Mouse (Mus musculus) C2C12 (cell line): ENCODE results near the gene Gm1113. TPM values are rescaled to one million over a fixed set of nuclear protein-coding genes. Genes with fewer than 3 reads are reported as not detected.
A peak's percentile ranks its signal among the peaks of the same experiment; 100 is the strongest.

Experiments
- H3K27me3 ChIP-seq: one replicate; pipeline ENCODE4 v1.6.1; 2011; ENCODE audit not compliant: control insufficient read depth, insufficient read depth, insufficient read length
- H3K36me3 ChIP-seq: one replicate; pipeline ENCODE4 v1.6.1; 2011; ENCODE audit not compliant: control insufficient read depth, insufficient read depth
- H3K4me3 ChIP-seq: one replicate; pipeline ENCODE4 v1.5.1; 2011; ENCODE audit warnings: mild to moderate bottlenecking, control low read depth; ENCODE audit not compliant: poor library complexity, insufficient read depth, severe bottlenecking
- H3K79me2 ChIP-seq: one replicate; pipeline ENCODE4 v1.6.1; 2011; ENCODE audit not compliant: control insufficient read depth, insufficient read depth
- H3K79me3 ChIP-seq: one replicate; pipeline ENCODE4 v1.6.1; 2011; ENCODE audit warnings: low read depth, control low read depth
- H3ac ChIP-seq: one replicate; pipeline ENCODE3; 2011; ENCODE audit warnings: low read depth; ENCODE audit not compliant: control insufficient read depth, insufficient read length
- CEBPB ChIP-seq: IDR thresholded peaks from one replicate; pipeline ENCODE4 v1.6.1; 2011; ENCODE audit warnings: low read depth, mild to moderate bottlenecking, control low read depth, moderate library complexity
- CTCF ChIP-seq: IDR thresholded peaks from one replicate; pipeline ENCODE4 v1.5.1; 2011; ENCODE audit not compliant: control insufficient read depth, insufficient read depth, insufficient read length
- FOSL1 ChIP-seq: IDR thresholded peaks from one replicate; pipeline ENCODE4 v1.8.0; 2011; ENCODE audit warnings: mild to moderate bottlenecking, low read length; ENCODE audit not compliant: poor library complexity, insufficient read depth, severe bottlenecking
- MAX ChIP-seq: IDR thresholded peaks from one replicate; pipeline ENCODE4 v1.6.1; 2011; ENCODE audit warnings: mild to moderate bottlenecking, control low read depth
- MYOD1 ChIP-seq: IDR thresholded peaks from one replicate; pipeline ENCODE4 v1.6.1; 2011; ENCODE audit warnings: low read depth; ENCODE audit not compliant: control insufficient read depth, insufficient read length
- MYOG ChIP-seq: IDR thresholded peaks from one replicate; pipeline ENCODE4 v1.6.1; 2011; ENCODE audit not compliant: control insufficient read depth, insufficient read length; ENCODE audit errors: extremely low read depth
- USF1 ChIP-seq: IDR thresholded peaks from one replicate; pipeline ENCODE4 v1.6.1; 2011; ENCODE audit warnings: low read depth, mild to moderate bottlenecking, control low read depth, moderate library complexity
- polyA plus RNA-seq: library from polyadenylated mRNA; unstranded; fragments of >200 nt; fragmentation: generic; extraction: Trizol; gene quantifications from one replicate; pipeline ENCODE4 v1.2.1, GENCODE M21; 2012; ENCODE audit warnings: missing spikeins

Gene Gm1113
- polyA plus RNA-seq, 1 experiment = 0.02 TPM

DNA sequence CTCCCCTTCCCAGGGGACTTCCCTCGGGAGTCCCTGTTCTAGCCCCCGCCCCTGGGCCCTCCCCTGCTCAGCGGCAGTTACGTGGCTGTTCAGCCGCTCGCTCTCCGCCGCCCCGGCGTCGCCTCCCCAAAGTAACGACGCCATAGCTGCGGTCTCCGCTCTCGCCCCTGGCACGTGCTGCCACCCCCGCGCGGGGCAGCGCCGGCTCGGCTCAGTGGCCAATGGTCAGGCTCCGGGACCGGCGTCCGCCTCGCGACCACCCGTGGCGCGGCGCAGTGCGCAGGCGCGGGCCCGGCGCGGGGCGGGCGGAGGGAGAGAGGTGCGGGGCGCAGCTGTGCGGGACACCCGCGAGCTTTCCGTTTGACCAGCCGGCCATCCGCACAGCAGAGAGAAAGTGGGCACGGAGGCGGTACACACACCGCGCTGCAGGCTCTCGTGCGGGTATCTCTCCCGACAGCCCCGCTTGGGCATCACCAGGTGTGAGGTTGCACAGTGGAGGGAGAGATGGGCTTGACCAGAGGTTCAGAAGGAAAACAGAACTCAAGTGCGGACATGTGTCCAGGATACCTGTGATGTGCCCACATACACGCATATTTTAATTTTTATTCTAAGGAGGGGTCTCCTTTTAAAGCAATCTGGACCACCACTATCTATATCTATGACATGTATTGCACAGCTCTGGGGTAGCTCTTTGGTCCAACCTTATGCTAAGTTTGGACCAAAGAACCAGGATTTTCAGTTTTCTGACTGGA, 40.4 kb upstream of the Gm1113 start, which contains the start of the genes Ddx25 and Pus3:
Gene Ddx25 (minus strand): TSS at position 272 of the 752 bp plus-strand sequence.
Gene Pus3 (plus strand): TSS at position 339 of the 752 bp plus-strand sequence.
- TF ChIP-seq CEBPB (no peak), CTCF (no peak), FOSL1 (no peak), MAX (no peak), MYOG (no peak), USF1 (no peak), MYOD1 (no peak)
- Histone ChIP-seq H3ac (peak within 1 kb of the TSS; percentile 77), H3K79me2 (peaks cover 41% of the 10 kb centered on the region), H3K79me3 (peaks cover 28% of the 10 kb centered on the region), H3K36me3 (peaks cover 30% of the 10 kb centered on the region), H3K27me3 (peaks cover 30% of the 10 kb centered on the region), H3K4me3 (peak within 1 kb of the TSS; percentile 71)

GRCm38 (mm10) chr9:35556494-35557102, 38.5 kb upstream of the Gm1113 start:
- Histone ChIP-seq H3ac (no peak overlapping the region), H3K36me3 (peaks cover 17% of the 10 kb centered on the region), H3K27me3 (peaks cover 44% of the 10 kb centered on the region), H3K79me3 (peaks cover 20% of the 10 kb centered on the region), H3K79me2 (peaks cover 22% of the 10 kb centered on the region), H3K4me3 (no peak overlapping the region)
- TF ChIP-seq CTCF (no peak), MYOG (no peak), FOSL1 (no peak), CEBPB (no peak), MAX (no peak), MYOD1 (no peak), USF1 (no peak)

- no peaks in the 10 kb centered on the region for H3K36me3 ChIP-seq
- no peak overlapping the region for H3K4me3 ChIP-seq
- H3K79me2 ChIP-seq = no peaks in the 10 kb centered on the region
- TF ChIP-seq CTCF (no peak), MYOD1 (no peak), USF1 (no peak), FOSL1 (no peak), CEBPB (no peak), MYOG (no peak), MAX (no peak)
- H3K27me3 ChIP-seq = peaks cover 18% of the 10 kb centered on the region
- H3K79me3 ChIP-seq = no peaks in the 10 kb centered on the region
- H3ac ChIP-seq = no peak overlapping the region
Measured at GRCm38 (mm10) chr9:35548455-35548854, 30.4 kb upstream of the Gm1113 start.

DNA sequence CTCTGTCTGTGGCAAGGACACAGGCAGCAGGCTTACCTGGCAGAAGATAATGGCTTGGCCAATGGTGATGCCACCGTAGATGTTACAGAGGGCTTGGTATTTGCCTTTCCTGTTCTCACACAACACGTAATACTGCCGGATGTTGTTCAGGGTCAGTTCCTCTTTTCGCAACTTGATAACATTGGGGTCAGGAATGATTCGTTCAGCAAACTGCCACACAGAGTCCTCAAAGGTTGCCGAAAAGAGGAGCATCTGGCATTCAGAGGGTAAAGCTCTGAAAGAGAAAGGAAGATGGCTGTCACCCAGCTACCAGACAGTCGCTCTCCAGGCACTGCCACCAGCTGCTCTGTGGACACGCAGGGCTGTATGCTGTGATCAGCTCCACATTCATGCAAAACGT, 28.7 kb upstream of the Gm1113 start:
- no peak overlapping the region for H3K4me3 ChIP-seq
- peaks cover 4% of the 10 kb centered on the region for H3K27me3 ChIP-seq
- no peaks in the 10 kb centered on the region for H3K79me2 ChIP-seq
- H3K36me3 ChIP-seq = no peaks in the 10 kb centered on the region
- TF ChIP-seq CEBPB (no peak), MYOD1 (no peak), FOSL1 (no peak), CTCF (no peak), USF1 (no peak), MYOG (no peak), MAX (no peak)
- no peak overlapping the region for H3ac ChIP-seq
- no peaks in the 10 kb centered on the region for H3K79me3 ChIP-seq

- Histone ChIP-seq H3K4me3 (no peak overlapping the region), H3K27me3 (no peaks in the 10 kb centered on the region), H3ac (no peak overlapping the region), H3K79me3 (no peaks in the 10 kb centered on the region), H3K36me3 (no peaks in the 10 kb centered on the region), H3K79me2 (no peaks in the 10 kb centered on the region)
- TF ChIP-seq MAX (no peak), USF1 (no peak), CEBPB (no peak)
Measured at GRCm38 (mm10) chr9:35545704-35546103, 27.6 kb upstream of the Gm1113 start.

DNA sequence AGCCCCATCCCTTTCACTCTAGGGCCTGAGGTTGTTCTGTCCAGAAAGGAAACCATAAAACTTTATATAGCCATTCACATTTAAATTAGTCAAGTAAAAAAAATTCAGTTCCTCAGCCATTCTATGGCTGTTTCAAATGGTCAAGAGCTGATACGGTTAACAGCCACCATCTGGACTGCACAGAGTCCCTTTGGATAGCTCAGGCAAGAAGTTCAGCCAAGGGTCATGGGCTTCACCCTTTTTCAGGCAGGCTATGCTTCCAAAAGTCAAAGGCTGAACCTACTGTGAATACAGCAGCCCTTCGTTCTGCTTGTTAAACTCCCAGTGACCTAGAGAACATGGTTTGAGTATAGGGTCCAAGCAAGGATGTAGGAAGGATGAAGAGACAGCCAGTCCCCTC, 26.6 kb upstream of the Gm1113 start:
- Histone ChIP-seq H3K79me3 (no peaks in the 10 kb centered on the region), H3K79me2 (no peaks in the 10 kb centered on the region), H3K4me3 (no peak overlapping the region), H3K36me3 (no peaks in the 10 kb centered on the region), H3K27me3 (no peaks in the 10 kb centered on the region), H3ac (no peak overlapping the region)
- TF ChIP-seq MYOG (no peak), USF1 (no peak), MAX (no peak), CEBPB (no peak), MYOD1 (no peak), FOSL1 (no peak), CTCF (no peak)
